ENCODE assay signal across 10 mouse cellular contexts in the genomic region with DNA sequence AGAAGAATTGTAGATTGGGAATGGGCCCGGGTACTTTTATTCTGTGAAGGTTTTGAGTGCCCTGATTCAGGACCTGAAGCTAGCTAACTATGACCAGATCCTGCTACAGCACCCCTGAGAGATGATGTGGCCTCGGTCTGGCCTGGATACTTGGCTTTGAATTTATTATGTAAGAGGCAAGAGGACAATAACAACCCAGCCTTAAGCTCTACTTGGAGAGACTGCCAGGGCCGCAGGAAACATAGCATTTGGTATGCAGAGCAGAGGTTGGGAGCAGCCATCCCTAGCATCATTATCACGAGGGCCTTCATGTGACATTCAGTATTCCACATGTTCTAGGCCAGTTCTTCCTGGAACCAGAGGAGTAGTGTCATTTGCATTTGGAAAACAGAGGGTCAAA.
DNase-seq lines count a peak whose midpoint lies in the region; ATAC-seq and TF ChIP-seq lines count a peak whose summit lies in the region.
"Had no signal": no experiment of that assay in that cellular context is flagged by ENCODE, and none has a peak within 500 bp of the region (broad histone marks: within the 10 kb centered on the region; RNA-seq: fewer than 3 reads in every experiment).

No protein-coding gene starts in this region.

- WGBS in heart, embryonic 15.5 days, result 74% methylated on average over 4 of the region's 4 CpGs
- WGBS in intestine, postnatal 0 days, result 81% methylated on average over 4 of the region's 4 CpGs

- no peak for TF ChIP-seq CTCF in intestine, postnatal 0 days (IDR thresholded peaks at IDR 0.05; ENCODE audit: low read depth)

- no peaks in the 10 kb centered on the region for H3K27me3 ChIP-seq in heart, embryonic 15.5 days
- H3K27me3 ChIP-seq in intestine, postnatal 0 days (replicated peaks; ENCODE audit: control insufficient read depth, insufficient read depth, low read length), result no peaks in the 10 kb centered on the region

- peaks cover 13% of the 10 kb centered on the region for H3K4me1 ChIP-seq in heart, embryonic 15.5 days (replicated peaks)
- no peaks in the 10 kb centered on the region for H3K4me1 ChIP-seq in intestine, postnatal 0 days (replicated peaks; ENCODE audit: control insufficient read depth, insufficient read depth, low read length)

- no peaks in the 10 kb centered on the region for H3K36me3 ChIP-seq in heart, embryonic 15.5 days
- H3K36me3 ChIP-seq in intestine, postnatal 0 days (ENCODE audit: control insufficient read depth, insufficient read depth), result no peaks in the 10 kb centered on the region

- ATAC-seq in heart, embryonic 15.5 days (replicated peaks; ENCODE audit: insufficient number of reproducible peaks, insufficient read depth, low FRiP score, low read depth), result no peak
- no peak for ATAC-seq in intestine, postnatal 0 days

- no peak overlapping the region for H3K9ac ChIP-seq in heart, embryonic 15.5 days
- no peak overlapping the region for H3K9ac ChIP-seq in intestine, postnatal 0 days (ENCODE audit: low read depth, low read length)

- no peaks in the 10 kb centered on the region for H3K9me3 ChIP-seq in heart, embryonic 15.5 days (replicated peaks)
- H3K9me3 ChIP-seq in intestine, postnatal 0 days (ENCODE audit: control insufficient read depth), result no peaks in the 10 kb centered on the region

- no peak overlapping the region for H3K4me3 ChIP-seq in heart, embryonic 15.5 days
- no peak overlapping the region for H3K4me3 ChIP-seq in intestine, postnatal 0 days (ENCODE audit: low read depth, low read length)
- H3K4me3 ChIP-seq: erythroblast, embryonic 14.5 days had no signal

- no peak overlapping the region for H3K4me2 ChIP-seq in heart, embryonic 15.5 days
- H3K4me2 ChIP-seq in intestine, postnatal 0 days (replicated peaks; ENCODE audit: low read depth), result no peak overlapping the region
- H3K4me2 ChIP-seq: liver, embryonic 11.5 days had no signal

- peak overlapping the region; percentile 45; the same call in 1 of the 2 replicates for H3K27ac ChIP-seq in heart, embryonic 15.5 days
- H3K27ac ChIP-seq in intestine, postnatal 0 days (ENCODE audit: low read depth, low read length), result no peak overlapping the region

- peak; percentile 46 for DNase-seq in cerebellum, adult 11-12 months
- DNase-seq in cerebellum, adult 8-10 months, result no peak
- peak; percentile 40 for DNase-seq in urinary bladder, postnatal 14 days (ENCODE audit: low spot score)
- no peak for DNase-seq in urinary bladder, postnatal 25 days (ENCODE audit: low spot score)
- DNase-seq in T-cell, adult 2 months (ENCODE audit: low spot score), result no peak
- DNase-seq in layer of hippocampus, adult 11-12 months (ENCODE audit: low spot score), result no peak

Comparison
In these comparisons a context has a peak if more than half of its experiments do, and no peak if none do; other contexts are left out.
1. DNase-seq: peak in cerebellum, adult 11-12 months (single experiment) and urinary bladder, postnatal 14 days (single experiment); none in cerebellum, adult 8-10 months (single experiment), urinary bladder, postnatal 25 days (single experiment), T-cell, adult 2 months (single experiment) and layer of hippocampus, adult 11-12 months (single experiment).